Mouse (Mus musculus): ENCODE results near the gene Znrf2. TPM values are rescaled to one million over a fixed set of nuclear protein-coding genes. Genes with fewer than 3 reads are reported as not detected.
"Not testable (repeated sequence)": the region's sequence is repeated elsewhere in the genome, so short reads cannot be mapped to it uniquely, and the experiment has no call there.

The Znrf2 gene
- total RNA-seq, 1 experiment from 2014 or later: 28.3 TPM

- peak; percentile 77 for DNase-seq
Measured at GRCm38 (mm10) chr6:54809531-54810313, 7.0 kb upstream of the Znrf2 start.

DNA sequence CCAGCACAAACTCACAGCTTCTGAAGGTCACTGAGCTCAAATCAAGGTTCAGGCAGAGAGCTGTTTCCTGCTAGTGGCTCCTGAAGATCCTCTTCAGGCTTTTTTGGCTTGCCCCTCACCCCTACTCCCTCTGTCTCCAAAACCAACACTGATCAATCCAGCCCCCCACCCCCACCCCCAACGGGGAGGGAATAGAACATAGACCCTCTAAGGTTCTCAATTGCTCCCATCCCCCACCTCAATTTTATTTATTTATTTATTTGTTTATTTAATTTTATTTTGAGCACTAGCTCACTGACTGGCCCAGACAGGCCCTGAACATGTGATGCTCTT lies 6.4 kb upstream of the Znrf2 start:
- DNase-seq: no peak

GRCm38 (mm10) chr6:54811546-54812250 lies 5.0 kb upstream of the Znrf2 start:
- DNase-seq: peak; percentile 76

DNA sequence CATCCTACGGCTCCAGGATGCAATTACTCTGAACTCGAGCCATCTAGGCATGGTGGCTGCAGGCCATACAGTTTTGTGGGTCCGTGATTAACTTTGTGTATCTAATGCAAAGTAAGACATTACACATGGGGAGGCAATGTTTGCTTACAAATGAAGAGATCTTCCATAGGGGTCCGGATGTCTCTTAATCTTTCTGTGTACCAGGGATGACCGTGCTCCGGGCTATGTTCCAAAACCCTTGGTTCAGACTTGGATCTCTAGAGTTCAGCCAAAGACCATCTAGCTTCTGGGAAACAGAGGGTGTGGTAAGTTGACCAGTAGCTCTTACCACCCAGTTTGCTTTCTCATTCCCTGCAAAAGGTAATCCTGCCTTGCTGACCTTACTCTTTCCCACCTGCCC lies 4.4 kb upstream of the Znrf2 start:
- DNase-seq: peak; percentile 42

DNA sequence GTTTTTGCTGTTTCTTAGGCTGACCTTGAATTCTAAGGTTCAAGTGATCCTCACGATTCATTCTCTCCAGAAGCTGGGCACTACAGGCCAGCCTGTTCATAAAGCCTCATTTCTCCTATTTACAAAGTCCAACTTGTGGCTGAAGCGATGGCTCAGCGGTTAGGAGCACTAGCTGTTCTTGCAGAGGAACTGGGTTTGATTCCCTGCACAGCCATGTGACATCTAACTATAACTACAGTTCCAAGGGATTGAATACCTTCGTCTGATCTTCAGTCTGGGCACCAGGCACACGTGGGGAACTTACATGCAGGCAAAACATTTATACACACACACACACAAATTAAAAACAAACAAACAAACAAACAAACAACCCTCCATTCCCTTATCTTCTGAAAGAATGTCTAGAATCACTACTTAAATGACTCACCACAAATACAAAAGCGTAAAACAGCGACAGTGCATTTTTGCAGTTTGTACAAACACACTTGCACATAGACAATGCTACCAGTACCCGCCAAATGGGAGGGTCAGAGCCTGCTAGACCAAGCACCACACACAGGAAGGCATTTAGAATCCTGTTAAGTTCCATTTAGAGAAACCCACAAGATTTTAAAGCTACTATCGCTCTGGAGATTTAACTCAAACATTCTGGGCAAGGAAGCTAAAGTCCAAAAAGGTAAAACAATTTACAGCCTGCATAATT lies 1.1 kb upstream of the Znrf2 start:
- DNase-seq: no peak

DNA sequence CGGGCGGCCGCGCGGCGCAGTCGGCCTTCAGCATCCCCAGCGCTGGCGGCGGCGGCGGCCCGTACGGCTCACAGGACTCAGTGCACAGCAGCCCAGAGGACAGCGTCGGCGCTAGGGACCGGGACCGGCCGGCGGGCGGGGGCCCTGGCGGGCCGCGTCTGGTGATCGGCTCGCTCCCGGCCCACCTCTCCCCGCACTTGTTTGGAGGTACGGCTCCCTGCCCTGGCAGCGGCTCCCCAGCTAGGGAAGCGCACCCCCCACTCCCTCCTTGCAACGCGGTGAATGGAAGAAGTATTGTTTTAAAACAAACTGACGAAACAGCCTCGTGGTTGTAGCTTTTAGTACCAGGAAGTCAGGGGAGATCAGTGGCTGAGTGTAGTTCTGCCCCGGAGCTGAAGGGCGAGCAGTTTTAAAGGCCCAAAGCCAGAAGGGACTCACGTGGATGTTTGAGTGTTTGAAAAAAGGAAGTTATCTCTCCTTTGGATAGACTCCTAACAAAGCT lies 601 bp downstream of the Znrf2 start:
- DNase-seq: peak; percentile 75

GRCm38 (mm10) chr6:54818389-54818788 lies 1.7 kb downstream of the Znrf2 start:
- no peak for DNase-seq

GRCm38 (mm10) chr6:54819272-54819671 lies 2.6 kb downstream of the Znrf2 start:
- no peak for DNase-seq

- no peak for DNase-seq
Measured at GRCm38 (mm10) chr6:54819746-54820145, 3.0 kb downstream of the Znrf2 start.

DNA sequence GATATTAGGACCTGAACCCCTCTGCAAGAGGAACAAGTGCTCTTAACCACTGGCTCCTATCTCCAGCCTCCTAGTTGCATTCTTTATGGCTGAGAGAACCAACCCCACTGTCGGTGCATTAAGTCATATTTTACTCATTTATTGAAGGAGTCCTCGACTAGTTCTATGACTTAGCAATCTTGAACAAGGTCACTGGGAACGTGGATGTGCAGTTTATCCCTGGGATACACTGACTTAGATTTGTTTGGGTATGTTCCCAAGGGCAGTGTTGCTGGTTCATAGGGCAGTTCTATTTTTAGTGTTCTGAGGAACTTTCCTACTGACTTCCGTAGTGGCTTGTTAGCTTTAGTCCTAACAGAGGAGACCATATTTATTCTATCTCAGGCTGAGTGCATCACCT lies 5.6 kb downstream of the Znrf2 start:
- peak; percentile 52 for DNase-seq

DNA sequence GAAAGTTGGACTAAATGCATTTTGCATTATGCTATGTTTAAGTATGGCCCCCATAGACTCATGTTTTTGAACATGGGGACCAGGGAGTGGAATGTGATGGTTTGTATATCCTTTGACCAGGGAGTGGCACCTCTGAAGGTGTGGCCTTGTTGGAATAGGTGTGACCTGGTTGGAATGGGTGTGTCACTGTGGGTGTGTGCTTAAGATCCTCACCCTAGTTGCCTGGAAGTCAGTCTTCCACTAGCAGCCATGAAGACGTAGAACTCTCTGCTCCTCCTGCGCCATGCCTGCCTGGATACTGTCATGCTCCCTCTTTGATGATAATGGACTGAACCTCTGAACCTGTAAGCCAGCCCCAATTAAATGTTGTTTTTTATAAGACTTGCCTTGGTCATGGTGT lies 7.8 kb downstream of the Znrf2 start:
- not testable (repeated sequence) for DNase-seq

GRCm38 (mm10) chr6:54827481-54827880 lies 10.8 kb downstream of the Znrf2 start:
- DNase-seq: no peak

GRCm38 (mm10) chr6:54828274-54828673 lies 11.6 kb downstream of the Znrf2 start:
- DNase-seq: no peak

- DNase-seq: no peak
Measured at GRCm38 (mm10) chr6:54830048-54830772, 13.5 kb downstream of the Znrf2 start.

GRCm38 (mm10) chr6:54831069-54831720 lies 14.5 kb downstream of the Znrf2 start:
- DNase-seq: peak; percentile 37

DNA sequence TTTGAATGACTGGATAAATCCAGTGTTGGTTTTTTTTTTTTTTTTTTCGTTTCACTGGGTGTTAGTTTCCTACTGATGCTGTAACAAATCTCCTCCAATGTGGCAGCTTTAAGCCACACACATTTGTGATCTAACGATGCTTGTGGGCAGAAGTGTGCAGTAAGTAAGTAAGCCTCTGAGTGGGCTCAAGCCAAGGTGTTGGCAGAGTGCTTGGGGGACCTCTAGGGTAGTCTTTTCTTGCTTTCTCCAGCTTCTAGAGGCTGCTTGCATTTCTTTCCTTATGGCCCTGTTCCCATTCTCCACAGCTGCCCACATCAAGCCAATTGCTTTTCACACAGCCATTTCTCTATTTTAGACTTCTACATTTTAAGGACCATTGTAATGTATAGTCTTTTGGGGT lies 16.7 kb downstream of the Znrf2 start:
- no peak for DNase-seq

DNA sequence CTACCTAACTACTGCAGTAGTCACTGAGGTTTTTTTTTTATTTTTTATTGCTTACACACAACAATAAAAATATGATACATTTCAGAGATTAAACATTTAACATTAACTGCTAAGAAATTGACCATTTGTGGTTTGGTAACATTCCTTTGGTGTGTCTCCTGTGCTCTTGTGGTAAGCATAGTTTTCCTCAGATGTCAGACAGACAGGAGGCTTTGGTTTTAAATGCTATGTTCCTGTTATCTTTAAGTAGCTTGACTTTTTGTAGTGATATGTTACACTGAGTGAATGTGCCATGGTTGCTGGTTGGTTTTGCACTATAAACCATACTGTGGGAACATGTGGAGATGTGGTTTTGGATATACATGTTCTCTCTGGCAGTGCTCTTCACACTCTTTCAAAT lies 19.9 kb downstream of the Znrf2 start:
- no peak for DNase-seq

- no peak for DNase-seq
Measured at GRCm38 (mm10) chr6:54841399-54841798, 24.7 kb downstream of the Znrf2 start.

GRCm38 (mm10) chr6:54842041-54842440 lies 25.3 kb downstream of the Znrf2 start:
- DNase-seq: no peak

GRCm38 (mm10) chr6:54848546-54848945 lies 31.8 kb downstream of the Znrf2 start:
- no peak for DNase-seq
